Mouse (Mus musculus) ES-E14 (cell line): ENCODE measurements at regions not wholly inside any gene's neighbourhood (a gene's known extent, or its start where the extent isn't known, plus 50 kb on each side); places are given as distances from the start of the nearest gene placed in this dataset.

ENCODE experiments used
- DNase-seq: peaks from one replicate; pipeline ENCODE4 v3.0.0-alpha.2; 2013; ENCODE audit warnings: low read depth, low spot score
- H3K27ac ChIP-seq: 2 replicates; pipeline ENCODE4 v1.5.1; 2012; ENCODE audit warnings: low read depth, mild to moderate bottlenecking, low read length, moderate library complexity, mixed read lengths; ENCODE audit not compliant: poor library complexity, insufficient read depth, severe bottlenecking
- H3K36me3 ChIP-seq: 2 replicates; pipeline ENCODE4 v1.6.1; 2012; ENCODE audit warnings: mild to moderate bottlenecking, low read length, moderate library complexity, mixed read lengths; ENCODE audit not compliant: control insufficient read depth, poor library complexity, insufficient read depth, severe bottlenecking
- H3K4me1 ChIP-seq, 2 experiments: fragments of 150-350 bp in 1 of 2; sonication (generic) in 1 of 2; 2 replicates each; pipeline ENCODE4 v1.6.1; 2012; ENCODE audit warnings: low read length in 2 of 2, mild to moderate bottlenecking in 1 of 2, mixed read lengths in 1 of 2; ENCODE audit not compliant: control insufficient read depth in 2 of 2, insufficient read depth in 2 of 2, poor library complexity in 1 of 2
- H3K4me3 ChIP-seq, 2 experiments: fragments of 150-350 bp in 1 of 2; sonication (generic) in 1 of 2; 2 replicates each; pipeline ENCODE4 v1.5.1; 2012; ENCODE audit warnings: low read length in 2 of 2, low read depth in 1 of 2, mild to moderate bottlenecking in 1 of 2, mixed read lengths in 1 of 2; ENCODE audit not compliant: insufficient read depth in 1 of 2, poor library complexity in 1 of 2, severe bottlenecking in 1 of 2
- H3K9ac ChIP-seq: 2 replicates; pipeline ENCODE4 v1.6.1; 2012; ENCODE audit warnings: low read depth, mild to moderate bottlenecking, low read length, mixed read lengths; ENCODE audit not compliant: poor library complexity, insufficient read depth, severe bottlenecking
- H3K9me3 ChIP-seq: fragments of 150-350 bp; sonication (generic); 2 replicates; pipeline ENCODE4 v1.6.1; 2012; ENCODE audit warnings: low read depth, mild to moderate bottlenecking, low read length; ENCODE audit not compliant: control insufficient read depth, insufficient read depth
- CHD2 ChIP-seq: IDR thresholded peaks from 2 replicates; pipeline ENCODE4 v1.6.1; 2014; ENCODE audit warnings: mild to moderate bottlenecking, low read depth, low read length, inconsistent platforms
- HCFC1 ChIP-seq: IDR thresholded peaks from 2 replicates; pipeline ENCODE4 v1.6.1; 2012; ENCODE audit warnings: low read length, inconsistent platforms, borderline replicate concordance; ENCODE audit not compliant: insufficient read depth
- MAFK ChIP-seq: IDR thresholded peaks from 2 replicates; pipeline ENCODE4 v1.6.1; 2014; ENCODE audit warnings: mild to moderate bottlenecking, low read depth, low read length, inconsistent platforms; ENCODE audit not compliant: insufficient read depth
- ZC3H11A ChIP-seq: IDR thresholded peaks from 2 replicates; pipeline ENCODE4 v1.6.1; 2012; ENCODE audit warnings: low read depth, mild to moderate bottlenecking, inconsistent platforms, low read length, borderline replicate concordance
- ZNF384 ChIP-seq: IDR thresholded peaks from 2 replicates; pipeline ENCODE4 v1.6.1; 2012; ENCODE audit warnings: low read depth, low read length, inconsistent platforms
- in situ Hi-C, 2 experiments: fragments of 600-800 bp; cut with MboI; formaldehyde crosslinking; loops; one replicate each; pipeline ENCODE4 v1.15.1; 2025; ENCODE audit warnings: low sequenced_read_pairs in 2 of 2, inconsistent platforms in 1 of 2; ENCODE audit not compliant: unreplicated experiment in 2 of 2

- no peaks in the 10 kb centered on the region for H3K36me3 ChIP-seq
- no peaks in the 10 kb centered on the region for H3K4me1 ChIP-seq
- H3K9me3 ChIP-seq = no peaks in the 10 kb centered on the region
- H3K27ac ChIP-seq = no peak overlapping the region
- no peak overlapping the region for H3K4me3 ChIP-seq
- DNase-seq = no peak
- in situ Hi-C loops = no loop called here
- no peak overlapping the region for H3K9ac ChIP-seq
- TF ChIP-seq ZC3H11A (no peak), HCFC1 (no peak), ZNF384 (no peak), CHD2 (no peak), MAFK (no peak)
These were observed 361.4 kb downstream of the Rwdd3 start for GRCm38 (mm10) chr3:120810048-120810447.

DNA sequence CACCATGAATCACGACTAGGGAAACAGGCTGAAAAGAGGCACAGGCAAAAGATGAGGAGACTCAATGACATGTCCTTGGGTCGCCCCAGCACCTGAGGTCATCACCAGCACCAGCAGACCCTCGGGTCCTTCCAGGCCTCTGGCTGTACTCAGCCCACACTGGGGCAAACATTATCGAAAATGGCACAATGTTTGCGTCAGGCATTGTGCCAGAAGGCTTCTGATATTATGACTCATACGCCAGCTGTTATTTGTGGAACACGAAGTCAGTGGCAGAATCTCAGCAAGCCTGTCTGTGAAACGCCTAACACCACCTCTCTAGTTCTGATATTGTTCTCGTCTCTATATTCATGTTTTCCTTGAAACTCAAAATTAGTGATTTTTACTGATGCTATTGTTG is 384.8 kb downstream of the Rwdd3 start:
- in situ Hi-C loops = no loop called here
- DNase-seq = no peak
- no peaks in the 10 kb centered on the region for H3K36me3 ChIP-seq
- H3K27ac ChIP-seq = no peak overlapping the region
- TF ChIP-seq ZC3H11A = no peak
- no peaks in the 10 kb centered on the region for H3K4me1 ChIP-seq
- H3K4me3 ChIP-seq = no peak overlapping the region
- no peak overlapping the region for H3K9ac ChIP-seq
- no peaks in the 10 kb centered on the region for H3K9me3 ChIP-seq

GRCm38 (mm10) chr3:120781486-120781885 is 390.0 kb downstream of the Rwdd3 start:
- Histone ChIP-seq H3K27ac (no peak overlapping the region), H3K36me3 (no peaks in the 10 kb centered on the region), H3K4me3 (no peak overlapping the region), H3K9ac (no peak overlapping the region), H3K4me1 (no peaks in the 10 kb centered on the region), H3K9me3 (no peaks in the 10 kb centered on the region)
- no peak for DNase-seq
- in situ Hi-C loops = no loop called here
- TF ChIP-seq CHD2 (no peak), ZC3H11A (no peak)

GRCm38 (mm10) chr3:120779091-120779490 is 392.4 kb downstream of the Rwdd3 start:
- H3K36me3 ChIP-seq = no peaks in the 10 kb centered on the region
- H3K9ac ChIP-seq = no peak overlapping the region
- no peak for TF ChIP-seq ZC3H11A
- no peak for TF ChIP-seq HCFC1
- no peak for TF ChIP-seq CHD2
- TF ChIP-seq MAFK = no peak
- no peak for TF ChIP-seq ZNF384
- no peak overlapping the region for H3K27ac ChIP-seq
- H3K9me3 ChIP-seq = no peaks in the 10 kb centered on the region
- in situ Hi-C loops = no loop called here
- no peak for DNase-seq
- H3K4me1 ChIP-seq = no peaks in the 10 kb centered on the region
- H3K4me3 ChIP-seq = no peak overlapping the region

DNA sequence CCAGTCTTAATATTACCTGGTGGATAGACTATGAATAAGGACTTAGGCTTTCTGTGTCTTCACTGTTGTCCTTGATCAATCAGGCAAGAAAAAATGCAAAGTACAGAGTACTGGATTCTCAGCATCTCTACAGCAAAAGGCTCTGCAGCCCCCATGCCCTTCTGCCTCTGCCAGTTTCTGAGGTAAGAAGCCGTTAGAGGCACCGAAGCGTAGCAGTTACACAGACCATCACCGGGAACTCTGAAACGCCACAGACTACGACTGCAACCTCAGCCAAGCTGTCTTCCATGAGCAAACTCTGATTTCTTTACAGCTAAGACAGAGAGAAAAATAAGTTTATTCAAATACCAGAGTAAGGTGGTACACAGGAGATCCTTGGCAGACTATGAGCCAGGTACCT is 396.5 kb downstream of the Rwdd3 start:
- in situ Hi-C loops = no loop called here

More for the DNA sequence above, 396.5 kb downstream of the Rwdd3 start:
- no peak overlapping the region for H3K27ac ChIP-seq
- no peaks in the 10 kb centered on the region for H3K9me3 ChIP-seq
- no peak overlapping the region for H3K9ac ChIP-seq
- no peaks in the 10 kb centered on the region for H3K36me3 ChIP-seq
- H3K4me3 ChIP-seq = no peak overlapping the region
- TF ChIP-seq MAFK = no peak
- H3K4me1 ChIP-seq = no peaks in the 10 kb centered on the region
- DNase-seq = no peak
